Mouse (Mus musculus): ENCODE measurements around the gene Kcnb1. TPM values are rescaled to one million over a fixed set of nuclear protein-coding genes. Genes with fewer than 3 reads are reported as not detected.

Kcnb1 gene
- polyA plus RNA-seq (2021; fragmentation: Nextera tagmentation) = 7.4 and 7.9 TPM in 2 replicates
- long read RNA-seq, experiment 1, full-length matches to known transcripts = 1 of 39 reads
- long read RNA-seq, experiment 1, partial matches to known transcripts = 0 of 39 reads
- long read RNA-seq, experiment 1, other reads (novel, unspliced or antisense) = 38 of 39 reads
- long read RNA-seq, experiment 2, full-length matches to known transcripts = 19 of 78 reads
- long read RNA-seq, experiment 2, partial matches to known transcripts = 4 of 78 reads
- long read RNA-seq, experiment 2, other reads (novel, unspliced or antisense) = 55 of 78 reads

DNA sequence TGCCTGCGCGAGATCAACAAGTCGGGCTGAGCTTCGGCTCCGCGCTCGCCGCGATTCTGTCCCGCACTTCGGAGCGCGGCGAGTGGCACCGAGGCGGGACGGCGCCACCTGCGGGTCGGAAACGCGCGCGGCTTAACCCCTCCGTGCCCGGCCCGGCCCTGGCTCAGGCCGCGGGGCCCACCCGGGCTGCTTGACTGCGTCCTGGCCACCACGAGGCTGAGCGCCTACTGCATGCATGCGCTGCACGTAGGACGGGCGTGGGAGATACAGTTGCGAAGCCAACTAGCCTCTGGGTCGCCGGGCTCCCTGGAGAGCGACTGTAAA is at the start of gene Kcnb1:
Gene Kcnb1 (minus strand): TSS at position 80 of the 324 bp plus-strand sequence.

DNA sequence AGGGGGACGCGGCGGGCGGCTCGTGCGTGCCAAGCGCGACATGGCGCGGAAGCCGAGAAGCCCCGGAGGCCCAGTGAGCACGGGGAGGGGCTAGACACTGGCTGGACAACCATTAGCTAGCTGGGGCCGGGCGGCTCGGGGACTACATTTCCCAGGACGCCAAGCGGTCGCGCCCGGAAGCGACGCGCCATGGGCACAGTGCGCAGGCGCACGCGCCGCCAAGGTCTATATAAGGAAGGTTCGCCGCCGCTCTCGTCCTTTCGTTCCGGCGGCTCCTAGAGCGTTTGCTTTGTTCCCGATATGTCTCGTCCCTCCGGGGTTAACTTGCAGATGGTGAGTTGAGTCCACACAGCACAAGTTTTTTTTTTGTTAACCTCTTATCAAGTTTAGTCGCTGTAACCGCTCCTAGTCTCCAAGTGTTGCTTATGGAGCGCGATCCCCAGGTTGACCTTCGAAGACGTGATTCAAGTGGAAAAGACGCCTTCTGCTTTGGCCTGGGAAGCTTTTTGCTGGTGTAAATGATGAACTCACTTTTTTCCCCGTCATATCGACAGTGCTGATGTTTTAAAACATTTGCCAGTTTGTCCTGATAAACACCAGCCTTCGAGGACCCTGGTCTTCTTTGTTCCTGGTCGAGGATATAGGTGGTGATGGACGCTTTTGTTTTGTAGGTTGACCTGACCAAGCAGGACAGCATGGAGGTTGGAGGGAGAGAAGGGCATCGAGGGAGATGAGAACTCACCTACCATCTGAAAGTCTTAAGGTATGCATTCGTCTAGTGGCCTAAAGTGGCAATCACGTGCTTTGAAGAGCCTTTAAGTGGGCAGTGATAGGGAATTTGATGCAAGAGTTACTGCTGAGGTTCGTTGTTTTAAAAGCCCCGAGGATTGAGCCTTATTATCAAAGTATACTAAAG is 126.7 kb downstream of the Kcnb1 start, which contains the start of gene Znfx1:
Gene Znfx1 (minus strand): TSS at position 51 of the 916 bp plus-strand sequence.

Other genes with a start within 250 kb of the Kcnb1 start
- gene Stau1, start 193.9 kb downstream of the Kcnb1 start, polyA plus RNA-seq (2021; fragmentation: Nextera tagmentation) = 34.1 and 35.6 TPM in 2 replicates
- gene Ddx27, start 175.0 kb downstream of the Kcnb1 start, polyA plus RNA-seq (2021; fragmentation: Nextera tagmentation) = 14.2 and 15.4 TPM in 2 replicates
- gene Znfx1, start 127.1 kb downstream of the Kcnb1 start, polyA plus RNA-seq (2021; fragmentation: Nextera tagmentation) = 7.9 and 8.5 TPM in 2 replicates
- gene Ptgis, start 50.4 kb upstream of the Kcnb1 start, polyA plus RNA-seq (2021; fragmentation: Nextera tagmentation) = 0.87 and 1.4 TPM in 2 replicates
- gene B4galt5, start 159.0 kb upstream of the Kcnb1 start, polyA plus RNA-seq (2021; fragmentation: Nextera tagmentation) = 3.1 and 4.1 TPM in 2 replicates
- 6.3 and 7.4 TPM in 2 replicates for gene Slc9a8, start 231.6 kb upstream of the Kcnb1 start, polyA plus RNA-seq (2021; fragmentation: Nextera tagmentation)